Mouse (Mus musculus): Measurements from ENCODE around the gene Rbm33.

The Rbm33 gene

DNA sequence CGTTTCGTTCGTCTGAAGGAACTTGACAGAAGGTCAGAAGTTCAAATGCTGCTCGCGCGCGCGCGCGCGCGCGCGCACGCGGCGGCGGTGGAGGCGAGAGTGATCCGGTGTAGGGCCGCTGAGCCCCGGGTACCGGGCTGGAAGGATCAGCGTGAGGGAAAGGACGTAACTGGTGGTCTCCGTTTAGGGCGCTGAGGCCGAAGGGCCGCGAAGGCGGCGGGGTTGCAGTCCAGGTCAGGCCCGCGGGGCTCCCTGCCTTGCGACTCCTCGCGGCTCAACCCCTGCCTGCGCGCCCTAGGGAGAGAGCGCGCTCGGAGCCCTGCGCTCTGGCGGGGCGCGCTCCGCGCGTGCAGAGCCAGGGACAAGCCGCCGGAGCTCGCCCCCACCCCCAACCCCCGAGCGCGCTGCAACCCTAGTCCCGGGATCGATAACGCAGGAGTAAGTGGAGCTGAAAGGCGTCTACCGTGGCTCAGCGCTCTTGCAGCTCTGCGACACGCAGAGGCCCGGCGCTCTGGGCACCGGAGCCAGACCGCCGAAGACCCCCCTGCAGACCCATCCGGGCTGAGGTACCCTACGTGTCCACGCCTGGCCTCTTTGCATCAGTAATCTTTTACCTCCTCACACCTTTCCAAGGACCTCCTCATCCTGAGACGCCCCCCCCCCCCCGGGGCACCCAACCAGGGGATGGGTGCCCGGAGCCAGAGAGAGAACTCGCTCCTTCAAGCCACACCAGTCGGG lies 147.6 kb downstream of the Rbm33 start:
- no peak for DNase-seq

DNA sequence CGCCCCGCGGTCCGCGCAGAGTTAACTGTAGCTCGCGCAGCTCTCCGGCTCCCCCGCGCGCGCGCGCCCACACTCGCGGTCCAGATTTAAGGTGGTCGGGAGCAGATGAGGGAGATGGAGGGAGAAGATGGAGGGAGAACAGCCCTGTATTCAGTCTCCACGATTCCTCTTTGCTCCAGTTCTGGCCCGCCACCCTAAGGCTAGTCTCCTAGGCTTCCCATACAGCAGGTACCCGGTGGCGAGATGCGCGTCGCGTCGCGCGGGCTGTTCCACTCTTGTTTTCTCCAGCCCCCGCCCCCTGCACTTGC lies 148.1 kb downstream of the Rbm33 start:
- DNase-seq: no peak

DNA sequence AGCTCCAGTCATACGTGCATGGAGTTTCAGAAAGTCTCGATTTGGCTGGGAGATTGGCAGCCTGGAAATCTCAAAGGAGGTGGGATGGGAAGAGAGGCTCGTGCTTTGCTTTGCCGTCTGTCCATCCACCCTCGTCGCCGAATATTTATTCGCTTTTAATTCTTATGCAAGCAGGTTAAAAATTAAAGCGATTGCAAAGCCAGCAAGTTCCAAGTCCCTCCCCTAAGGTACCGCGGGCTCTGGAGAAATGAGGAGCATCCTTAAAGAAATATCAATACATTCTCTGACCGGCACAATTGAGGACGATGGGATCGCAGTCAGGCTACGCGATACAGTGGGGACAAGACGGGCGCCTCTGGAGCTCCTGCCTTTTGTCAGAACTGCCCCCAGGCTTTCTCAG lies 148.6 kb downstream of the Rbm33 start:
- DNase-seq: no peak

- DNase-seq: no peak
These were observed 149.4 kb downstream of the Rbm33 start for GRCm38 (mm10) chr5:28466351-28466750.

- DNase-seq: no peak
These were observed 149.9 kb downstream of the Rbm33 start, which contains the start of gene Shh for GRCm38 (mm10) chr5:28466760-28467306. TSS of gene Shh (minus strand) at chr5:28467256.

Data from cerebellum, adult 11-12 months (tissue).